Mouse (Mus musculus): ENCODE data around the gene Wscd2.

The Wscd2 gene

DNA sequence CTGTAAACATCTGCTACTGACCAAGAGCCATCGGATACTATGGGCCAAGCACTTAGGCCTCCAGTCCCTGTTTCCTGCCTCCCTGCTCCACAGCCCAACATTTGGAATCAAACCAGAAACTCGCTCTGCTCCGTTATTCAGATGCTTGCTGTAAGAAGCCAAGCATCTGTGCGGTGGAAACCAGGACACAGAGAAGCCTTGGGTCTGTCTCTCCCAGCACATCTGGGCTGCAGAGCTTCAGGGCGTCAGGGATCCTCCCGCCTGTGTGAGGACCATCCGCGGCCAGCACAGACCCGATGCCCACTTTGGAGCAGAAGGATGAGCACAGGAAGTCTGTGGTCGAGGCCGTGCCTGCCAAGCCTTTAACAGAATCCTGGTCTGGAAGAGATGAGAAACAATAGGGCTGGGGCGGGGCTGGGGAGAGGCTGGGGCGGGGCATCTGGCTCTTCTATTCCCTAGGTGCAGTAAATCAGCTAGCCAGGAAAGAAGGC is 117.9 kb downstream of the Wscd2 start:
- Histone ChIP-seq H3K36me3 (ENCODE audit: insufficient read depth, low read length) (peaks cover 18% of the 10 kb centered on the region), H3K4me1 (replicated peaks; ENCODE audit: low read depth, low read length) (peaks cover 85% of the 10 kb centered on the region), H3K9me3 (ENCODE audit: low read length) (no peaks in the 10 kb centered on the region), H3K4me3 (replicated peaks; ENCODE audit: low read length) (peak overlapping the region; percentile 65), H3K27me3 (ENCODE audit: insufficient read depth, low read length) (no peaks in the 10 kb centered on the region)
- no peak for TF ChIP-seq NANOG (IDR thresholded peaks at IDR 0.05; ENCODE audit: borderline replicate concordance, low read length)

DNA sequence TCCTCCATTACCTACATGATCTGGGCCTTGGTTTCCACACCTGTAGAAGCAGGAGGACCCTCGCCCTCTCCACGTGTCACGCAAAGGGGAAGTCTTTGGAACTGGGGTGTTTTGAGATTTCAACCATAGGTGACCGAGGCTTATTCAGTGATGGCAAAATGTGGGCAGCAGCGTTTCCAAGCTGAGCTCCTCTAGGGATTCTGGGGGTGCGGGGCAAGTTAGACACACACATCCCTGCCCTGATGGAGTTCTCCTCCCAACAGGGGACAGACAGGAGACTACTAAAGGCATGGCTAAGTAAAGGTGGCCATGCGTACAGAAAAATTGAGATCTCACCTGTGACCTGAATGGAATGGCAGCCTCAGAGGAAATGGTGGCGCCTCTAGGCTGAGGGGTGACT is 118.4 kb downstream of the Wscd2 start:
- peaks cover 85% of the 10 kb centered on the region for H3K4me1 ChIP-seq (replicated peaks; ENCODE audit: low read depth, low read length)
- H3K4me3 ChIP-seq (replicated peaks; ENCODE audit: low read length), result peak overlapping the region; percentile 65; the same call in 1 of the 2 replicates
- H3K36me3 ChIP-seq (ENCODE audit: insufficient read depth, low read length), result peaks cover 23% of the 10 kb centered on the region
- no peaks in the 10 kb centered on the region for H3K27me3 ChIP-seq (ENCODE audit: insufficient read depth, low read length)
- H3K9me3 ChIP-seq (ENCODE audit: low read length), result no peaks in the 10 kb centered on the region
- no peak for TF ChIP-seq NANOG (IDR thresholded peaks at IDR 0.05; ENCODE audit: borderline replicate concordance, low read length)
- TF ChIP-seq POU5F1 (IDR thresholded peaks at IDR 0.05; ENCODE audit: borderline replicate concordance, low read length), result no peak
- no peak for TF ChIP-seq CTCF (conservative IDR thresholded peaks at IDR 0.05; ENCODE audit: low read length)

DNA sequence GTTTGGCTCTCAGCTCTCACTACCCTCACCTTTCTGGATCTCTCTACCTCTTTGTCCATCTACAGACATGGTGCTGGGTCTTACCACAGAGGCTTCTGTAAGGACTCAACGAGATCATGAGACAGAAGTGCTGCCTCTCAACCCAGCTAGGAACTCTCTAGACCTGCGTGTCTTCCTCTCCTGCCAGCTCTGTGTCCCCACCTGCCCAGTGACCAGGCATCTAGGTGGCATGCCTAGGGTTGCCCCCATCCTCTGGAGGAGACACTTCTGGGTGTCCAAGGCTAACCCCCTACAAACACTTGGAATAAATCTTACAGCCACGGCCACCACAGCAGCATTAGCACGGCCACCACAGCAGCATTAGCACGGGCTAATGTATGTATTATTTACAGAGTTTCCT is 119.8 kb downstream of the Wscd2 start:
- peaks cover 88% of the 10 kb centered on the region for H3K4me1 ChIP-seq (replicated peaks; ENCODE audit: low read depth, low read length)
- no peaks in the 10 kb centered on the region for H3K9me3 ChIP-seq (ENCODE audit: low read length)
- no peaks in the 10 kb centered on the region for H3K27me3 ChIP-seq (ENCODE audit: insufficient read depth, low read length)
- no peak overlapping the region for H3K4me3 ChIP-seq (replicated peaks; ENCODE audit: low read length)
- H3K36me3 ChIP-seq (ENCODE audit: insufficient read depth, low read length), result peaks cover 37% of the 10 kb centered on the region
- TF ChIP-seq NANOG (IDR thresholded peaks at IDR 0.05; ENCODE audit: borderline replicate concordance, low read length), result no peak
- TF ChIP-seq CTCF (conservative IDR thresholded peaks at IDR 0.05; ENCODE audit: low read length), result no peak
- no peak for TF ChIP-seq POU5F1 (IDR thresholded peaks at IDR 0.05; ENCODE audit: borderline replicate concordance, low read length)

DNA sequence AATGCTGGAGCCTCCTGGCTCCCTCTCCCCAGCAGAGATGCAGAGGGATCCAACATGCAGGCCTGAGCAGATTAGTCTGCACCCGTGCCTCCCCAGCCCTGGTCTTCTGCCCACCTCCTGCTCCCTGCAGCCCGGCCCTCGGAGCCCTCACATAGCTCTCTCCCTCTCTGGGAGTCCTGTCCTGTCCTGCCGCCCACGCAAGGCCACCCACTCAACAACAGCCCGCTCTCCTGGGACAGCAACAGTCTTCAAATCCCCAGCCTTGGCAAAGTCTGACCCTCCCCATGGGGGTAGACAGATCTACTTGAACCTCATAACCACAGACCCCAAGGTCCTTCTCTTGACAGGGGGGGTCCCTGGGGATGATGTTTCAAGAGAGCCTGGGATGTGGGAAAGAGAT is 120.4 kb downstream of the Wscd2 start:
- Histone ChIP-seq H3K27me3 (ENCODE audit: insufficient read depth, low read length) (no peaks in the 10 kb centered on the region), H3K9me3 (ENCODE audit: low read length) (peaks cover 2% of the 10 kb centered on the region; the same call in 1 of the 2 replicates), H3K4me3 (replicated peaks; ENCODE audit: low read length) (no peak overlapping the region), H3K4me1 (replicated peaks; ENCODE audit: low read depth, low read length) (peaks cover 84% of the 10 kb centered on the region), H3K36me3 (ENCODE audit: insufficient read depth, low read length) (peaks cover 43% of the 10 kb centered on the region)
- TF ChIP-seq NANOG (IDR thresholded peaks at IDR 0.05; ENCODE audit: borderline replicate concordance, low read length) (no peak), CTCF (conservative IDR thresholded peaks at IDR 0.05; ENCODE audit: low read length) (no peak), POU5F1 (IDR thresholded peaks at IDR 0.05; ENCODE audit: borderline replicate concordance, low read length) (no peak)

DNA sequence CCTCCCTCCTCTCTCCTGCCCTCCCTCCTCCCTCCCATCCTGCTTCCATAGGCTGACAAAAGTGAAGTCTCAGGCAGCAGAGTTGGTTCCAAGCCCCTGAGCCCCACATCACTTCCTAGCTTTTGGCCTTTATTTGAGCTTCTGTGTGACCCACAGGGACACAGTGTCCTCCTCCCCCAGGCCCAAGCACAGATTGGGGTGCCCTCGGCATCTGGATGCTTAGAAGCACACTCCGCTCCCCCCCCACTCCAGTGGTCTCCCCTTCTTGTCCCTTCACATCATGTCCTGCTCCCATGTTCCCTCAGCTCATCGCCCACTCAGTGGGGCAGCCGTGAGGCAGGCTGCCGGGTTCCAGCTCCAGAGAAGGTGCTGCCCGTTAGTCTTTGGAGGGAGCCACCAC is 121.0 kb downstream of the Wscd2 start:
- peaks cover 50% of the 10 kb centered on the region for H3K36me3 ChIP-seq (ENCODE audit: insufficient read depth, low read length)
- no peak overlapping the region for H3K4me3 ChIP-seq (replicated peaks; ENCODE audit: low read length)
- H3K4me1 ChIP-seq (replicated peaks; ENCODE audit: low read depth, low read length), result peaks cover 77% of the 10 kb centered on the region
- no peak for TF ChIP-seq NANOG (IDR thresholded peaks at IDR 0.05; ENCODE audit: borderline replicate concordance, low read length)
- TF ChIP-seq POU5F1 (IDR thresholded peaks at IDR 0.05; ENCODE audit: borderline replicate concordance, low read length), result no peak
- no peak for TF ChIP-seq CTCF (conservative IDR thresholded peaks at IDR 0.05; ENCODE audit: low read length)
- no peaks in the 10 kb centered on the region for H3K27me3 ChIP-seq (ENCODE audit: insufficient read depth, low read length)
- H3K9me3 ChIP-seq (ENCODE audit: low read length), result peaks cover 6% of the 10 kb centered on the region; the same call in 1 of the 2 replicates

DNA sequence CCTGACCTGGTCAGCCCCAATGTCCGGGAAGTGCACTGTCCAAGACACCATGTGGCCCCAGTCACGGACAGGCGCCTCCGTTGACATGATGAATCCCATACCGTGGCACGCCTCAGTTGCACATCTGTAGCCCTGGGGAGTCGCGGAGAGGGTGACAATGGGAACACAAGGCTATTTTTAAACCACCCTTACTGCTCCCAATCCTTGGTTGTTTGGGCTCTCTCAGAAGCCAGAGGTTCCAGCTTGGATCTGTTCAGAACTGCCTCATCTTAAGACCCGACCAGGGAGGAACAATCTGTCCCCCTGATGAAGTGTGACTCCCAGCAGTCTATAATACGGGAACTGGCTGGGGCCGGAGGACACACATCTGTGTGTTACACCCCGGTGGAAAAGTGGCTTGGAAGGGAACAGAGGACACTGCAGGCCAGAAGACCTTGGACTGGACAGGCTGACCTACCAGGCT is 121.7 kb downstream of the Wscd2 start:
- Histone ChIP-seq H3K9me3 (ENCODE audit: low read length) (peaks cover 6% of the 10 kb centered on the region; the same call in 1 of the 2 replicates), H3K4me1 (replicated peaks; ENCODE audit: low read depth, low read length) (peaks cover 77% of the 10 kb centered on the region), H3K27me3 (ENCODE audit: insufficient read depth, low read length) (no peaks in the 10 kb centered on the region), H3K4me3 (replicated peaks; ENCODE audit: low read length) (no peak overlapping the region), H3K36me3 (ENCODE audit: insufficient read depth, low read length) (peaks cover 53% of the 10 kb centered on the region)
- no peak for TF ChIP-seq POU5F1 (IDR thresholded peaks at IDR 0.05; ENCODE audit: borderline replicate concordance, low read length)
- TF ChIP-seq CTCF (conservative IDR thresholded peaks at IDR 0.05; ENCODE audit: low read length), result no peak
- TF ChIP-seq NANOG (IDR thresholded peaks at IDR 0.05; ENCODE audit: borderline replicate concordance, low read length), result no peak

- H3K27me3 ChIP-seq (ENCODE audit: insufficient read depth, low read length), result no peaks in the 10 kb centered on the region
- H3K9me3 ChIP-seq (ENCODE audit: low read length), result peaks cover 6% of the 10 kb centered on the region; the same call in 1 of the 2 replicates
- H3K36me3 ChIP-seq (ENCODE audit: insufficient read depth, low read length), result peaks cover 39% of the 10 kb centered on the region
- peaks cover 87% of the 10 kb centered on the region for H3K4me1 ChIP-seq (replicated peaks; ENCODE audit: low read depth, low read length)
- TF ChIP-seq POU5F1 (IDR thresholded peaks at IDR 0.05; ENCODE audit: borderline replicate concordance, low read length) (no peak), CTCF (conservative IDR thresholded peaks at IDR 0.05; ENCODE audit: low read length) (no peak), NANOG (IDR thresholded peaks at IDR 0.05; ENCODE audit: borderline replicate concordance, low read length) (no peak)
- H3K4me3 ChIP-seq (replicated peaks; ENCODE audit: low read length), result no peak overlapping the region
These were observed 128.6 kb downstream of the Wscd2 start for GRCm38 (mm10) chr5:113618716-113619115.

DNA sequence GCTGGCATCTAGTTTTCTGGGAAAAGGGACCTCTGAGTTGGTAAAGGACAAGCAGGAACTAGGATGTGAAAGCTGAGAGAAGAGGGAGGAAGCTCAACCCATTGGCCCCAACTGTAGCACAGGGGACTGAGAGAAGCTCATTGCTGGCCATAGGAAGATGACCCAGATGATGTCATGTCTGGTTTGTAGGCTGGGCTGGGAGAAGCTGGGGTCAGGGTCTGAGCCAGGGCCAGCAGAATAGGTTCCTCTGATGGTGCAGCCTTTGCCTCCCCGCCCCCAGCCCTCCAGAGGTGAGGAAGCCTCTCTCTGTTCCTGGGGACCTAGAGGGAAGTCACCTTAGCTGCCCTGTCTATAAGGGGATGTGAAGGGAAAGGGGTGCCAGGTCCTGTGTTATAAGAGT is 129.0 kb downstream of the Wscd2 start:
- Histone ChIP-seq H3K27me3 (ENCODE audit: insufficient read depth, low read length) (no peaks in the 10 kb centered on the region), H3K4me1 (replicated peaks; ENCODE audit: low read depth, low read length) (peaks cover 87% of the 10 kb centered on the region), H3K36me3 (ENCODE audit: insufficient read depth, low read length) (peaks cover 36% of the 10 kb centered on the region), H3K4me3 (replicated peaks; ENCODE audit: low read length) (no peak overlapping the region), H3K9me3 (ENCODE audit: low read length) (peaks cover 9% of the 10 kb centered on the region)
- TF ChIP-seq NANOG (IDR thresholded peaks at IDR 0.05; ENCODE audit: borderline replicate concordance, low read length) (no peak), CTCF (conservative IDR thresholded peaks at IDR 0.05; ENCODE audit: low read length) (no peak), POU5F1 (IDR thresholded peaks at IDR 0.05; ENCODE audit: borderline replicate concordance, low read length) (no peak)

DNA sequence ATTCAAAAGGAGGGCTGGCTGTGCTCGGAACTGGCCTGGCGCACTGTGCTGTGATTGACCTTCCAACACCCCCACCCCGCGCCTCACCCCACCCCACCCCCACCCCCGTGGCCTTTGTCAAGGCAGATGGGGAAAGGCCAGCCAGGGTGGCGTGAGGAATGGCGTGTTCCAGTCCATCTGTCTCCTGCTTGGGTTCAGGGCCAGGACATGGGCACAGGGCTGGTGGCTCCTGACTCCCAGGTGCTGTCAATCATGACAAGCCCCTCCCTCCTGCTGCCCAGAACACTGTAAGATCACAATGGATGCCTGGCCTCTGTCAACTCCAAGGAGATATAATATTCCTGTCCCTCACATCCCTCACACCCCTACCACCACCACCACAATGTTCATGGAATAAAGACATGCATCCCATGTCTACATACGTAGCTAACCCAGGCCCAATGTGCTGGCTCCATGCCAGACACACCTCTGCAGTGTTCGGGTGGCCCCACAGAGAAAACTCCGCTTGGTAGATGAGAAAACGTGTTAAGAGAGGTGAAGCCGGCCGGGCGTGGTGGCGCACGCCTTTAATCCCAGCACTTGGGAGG is 130.1 kb downstream of the Wscd2 start:
- Histone ChIP-seq H3K27me3 (ENCODE audit: insufficient read depth, low read length) (no peaks in the 10 kb centered on the region), H3K4me1 (replicated peaks; ENCODE audit: low read depth, low read length) (peaks cover 88% of the 10 kb centered on the region), H3K4me3 (replicated peaks; ENCODE audit: low read length) (peak overlapping the region; percentile 24), H3K36me3 (ENCODE audit: insufficient read depth, low read length) (peaks cover 28% of the 10 kb centered on the region), H3K9me3 (ENCODE audit: low read length) (peaks cover 18% of the 10 kb centered on the region)
- TF ChIP-seq CTCF (conservative IDR thresholded peaks at IDR 0.05; ENCODE audit: low read length) (no peak), NANOG (IDR thresholded peaks at IDR 0.05; ENCODE audit: borderline replicate concordance, low read length) (no peak), POU5F1 (IDR thresholded peaks at IDR 0.05; ENCODE audit: borderline replicate concordance, low read length) (no peak)
